Mouse (Mus musculus): Measurements from ENCODE around the gene Fancc.

GRCm38 (mm10) chr13:63276389-63276788 lies 220.7 kb downstream of the Fancc start:
- TF ChIP-seq CTCF (conservative IDR thresholded peaks at IDR 0.05; ENCODE audit: insufficient read depth, insufficient read length, low read depth, low read length) (no peak), POLR2A (IDR thresholded peaks at IDR 0.05; ENCODE audit: low read depth, low read length) (no peak)

Measured in kidney, adult 2 months (tissue).